8 mouse cellular contexts compared by ENCODE assay signal in genomic region chr5:31698931-31699330, GRCm38 (mm10). TPM values are rescaled to one million over a fixed set of nuclear protein-coding genes. Genes with fewer than 3 reads are reported as not detected.
A peak's percentile ranks its signal among the peaks of the same experiment; 100 is the strongest.
DNase-seq lines count a peak whose midpoint lies in the region; ATAC-seq lines count a peak whose summit lies in the region.

No protein-coding gene starts in this region.

- WGBS in hindbrain, embryonic 13.5 days = 49% methylated on average over 4 of the region's 4 CpGs
- 54% methylated on average over 4 of the region's 4 CpGs for WGBS in hindbrain, embryonic 12.5 days
- 45% methylated on average over 4 of the region's 4 CpGs for whole genome bisulfite sequencing in liver, embryonic 16.5 days (ENCODE audit: insufficient replicate concordance)

- no peaks in the 10 kb centered on the region for H3K27me3 ChIP-seq in hindbrain, embryonic 13.5 days
- H3K27me3 ChIP-seq in hindbrain, embryonic 12.5 days = no peaks in the 10 kb centered on the region
- no peaks in the 10 kb centered on the region for H3K27me3 ChIP-seq in liver, embryonic 16.5 days (ENCODE audit: control insufficient read depth, insufficient read depth, low read depth, low read length)

- peak overlapping the region; percentile 78; the same call in 1 of the 2 replicates for H3K4me3 ChIP-seq in hindbrain, embryonic 13.5 days
- no peak overlapping the region for H3K4me3 ChIP-seq in hindbrain, embryonic 12.5 days
- no peak overlapping the region for H3K4me3 ChIP-seq in brown adipose tissue, adult 24 weeks (ENCODE audit: insufficient read depth, low read depth, low read length)
- no peak overlapping the region for H3K4me3 ChIP-seq in liver, embryonic 16.5 days (ENCODE audit: low read depth, low read length)

- H3K4me2 ChIP-seq in hindbrain, embryonic 13.5 days = peak overlapping the region; percentile 82
- no peak overlapping the region for H3K4me2 ChIP-seq in hindbrain, embryonic 12.5 days (replicated peaks)
- H3K4me2 ChIP-seq in liver, embryonic 16.5 days (ENCODE audit: low read depth, low read length) = peak overlapping the region; percentile 81

- no peaks in the 10 kb centered on the region for H3K9me3 ChIP-seq in hindbrain, embryonic 13.5 days
- H3K9me3 ChIP-seq in hindbrain, embryonic 12.5 days (replicated peaks) = no peaks in the 10 kb centered on the region
- no peaks in the 10 kb centered on the region for H3K9me3 ChIP-seq in liver, embryonic 16.5 days (replicated peaks; ENCODE audit: control insufficient read depth, low read length)

- DNase-seq in B cell, adult 2 months = peak; percentile 29 to 42
- no peak for DNase-seq in cerebellum, adult 18-20 months
- DNase-seq in ovary, postnatal 10 days (ENCODE audit: low spot score) = no peak
- DNase-seq in cerebellum, adult 8-10 months = no peak

- no peak for ATAC-seq in hindbrain, embryonic 13.5 days (ENCODE audit: low FRiP score)
- no peak for ATAC-seq in hindbrain, embryonic 12.5 days (ENCODE audit: low FRiP score)
- ATAC-seq in liver, embryonic 16.5 days (ENCODE audit: low read depth) = no peak

- no peak overlapping the region for H3K9ac ChIP-seq in hindbrain, embryonic 13.5 days
- no peak overlapping the region for H3K9ac ChIP-seq in hindbrain, embryonic 12.5 days
- no peak overlapping the region for H3K9ac ChIP-seq in liver, embryonic 16.5 days (ENCODE audit: low read depth, low read length)

- H3K4me1 ChIP-seq in hindbrain, embryonic 13.5 days (replicated peaks) = peaks cover 11% of the 10 kb centered on the region
- peaks cover 5% of the 10 kb centered on the region; the same call in 1 of the 2 replicates for H3K4me1 ChIP-seq in hindbrain, embryonic 12.5 days
- H3K4me1 ChIP-seq in brown adipose tissue, adult 24 weeks (ENCODE audit: control insufficient read depth, insufficient read depth, insufficient read length, low read length) = no peaks in the 10 kb centered on the region
- H3K4me1 ChIP-seq in liver, embryonic 16.5 days (ENCODE audit: control insufficient read depth, low read depth, low read length) = peaks cover 10% of the 10 kb centered on the region

- H3K27ac ChIP-seq in hindbrain, embryonic 13.5 days = no peak overlapping the region
- H3K27ac ChIP-seq in hindbrain, embryonic 12.5 days = no peak overlapping the region
- peak overlapping the region; percentile 81 for H3K27ac ChIP-seq in brown adipose tissue, adult 24 weeks (replicated peaks; ENCODE audit: low read depth, low read length)
- no peak overlapping the region for H3K27ac ChIP-seq in liver, embryonic 16.5 days (ENCODE audit: low read length)

- peaks cover 9% of the 10 kb centered on the region; the same call in 1 of the 2 replicates for H3K36me3 ChIP-seq in hindbrain, embryonic 13.5 days
- 0 out of 2 replicates have a peak, but pooled peaks cover 4% of the 10 kb centered on the region for H3K36me3 ChIP-seq in hindbrain, embryonic 12.5 days
- H3K36me3 ChIP-seq in liver, embryonic 16.5 days (ENCODE audit: control insufficient read depth, insufficient read depth) = no peaks in the 10 kb centered on the region; the same call in 1 of the 2 replicates

RNA-seq across cellular contexts. Expression of gene Babam2, which starts 1.4 kb away (rescaled TPM):
- polyA plus RNA-seq in hindbrain, embryonic 13.5 days (2015; fragmentation: Nextera tagmentation; extraction: Ambion mirVana) = 58.4 and 61.1 TPM in 2 replicates
- polyA plus RNA-seq in hindbrain, embryonic 12.5 days (2016; fragmentation: Nextera tagmentation; extraction: Ambion mirVana) = 42.9 and 45.2 TPM in 2 replicates
- polyA plus RNA-seq in brown adipose tissue, adult 24 weeks (2012; ENCODE audit: insufficient read depth, insufficient read length, missing spikeins) = 70.1 and 71.0 TPM in 2 replicates
- 31.8 and 32.4 TPM in 2 replicates for polyA plus RNA-seq in liver, embryonic 16.5 days (2015; fragmentation: Nextera tagmentation; extraction: Ambion mirVana)

RNA-seq across cellular contexts. Expression of gene Rbks, which starts 1.5 kb away (rescaled TPM):
- polyA plus RNA-seq in hindbrain, embryonic 13.5 days (2015; fragmentation: Nextera tagmentation; extraction: Ambion mirVana) = 2.1 and 2.8 TPM in 2 replicates
- 1.8 TPM in 2 replicates for polyA plus RNA-seq in hindbrain, embryonic 12.5 days (2016; fragmentation: Nextera tagmentation; extraction: Ambion mirVana)
- 5.5 and 6.1 TPM in 2 replicates for polyA plus RNA-seq in brown adipose tissue, adult 24 weeks (2012; ENCODE audit: insufficient read depth, insufficient read length, missing spikeins)
- 17.6 and 18.1 TPM in 2 replicates for polyA plus RNA-seq in liver, embryonic 16.5 days (2015; fragmentation: Nextera tagmentation; extraction: Ambion mirVana)

Comparison
In these comparisons a context has a peak if more than half of its experiments do, and no peak if none do; other contexts are left out.
1. DNase-seq: peak in B cell, adult 2 months (2 of 2); none in cerebellum, adult 18-20 months (0 of 2), ovary, postnatal 10 days (single experiment) and cerebellum, adult 8-10 months (single experiment).